Mouse (Mus musculus) cortical plate, adult 2 months (tissue): ENCODE data around the gene Pkig. TPM values are rescaled to one million over a fixed set of nuclear protein-coding genes. Genes with fewer than 3 reads are reported as not detected.
A peak's percentile ranks its signal among the peaks of the same experiment; 100 is the strongest.

Source experiments
- H3K27ac ChIP-seq: fragments of 200-500 bp; 2 replicates; pipeline ENCODE4 v1.5.1; 2012; ENCODE audit warnings: low read length, control low read depth, inconsistent platforms; ENCODE audit not compliant: insufficient read depth
- H3K4me1 ChIP-seq: fragments of 200-500 bp; 2 replicates; pipeline ENCODE4 v1.6.1; 2011; ENCODE audit warnings: low read length; ENCODE audit not compliant: control insufficient read depth, insufficient read depth
- H3K4me3 ChIP-seq: fragments of 200-500 bp; 2 replicates; pipeline ENCODE4 v1.5.1; 2011; ENCODE audit warnings: mild to moderate bottlenecking, low read length, control low read depth; ENCODE audit not compliant: insufficient read depth
- CTCF ChIP-seq: fragments of 200-500 bp; IDR thresholded peaks from 2 replicates; pipeline ENCODE4 v1.5.1; 2011; ENCODE audit warnings: mild to moderate bottlenecking, control low read depth, low read length; ENCODE audit not compliant: insufficient read depth; ENCODE audit errors: extremely low read depth
- POLR2A ChIP-seq: fragments of 200-500 bp; IDR thresholded peaks from 2 replicates; pipeline ENCODE4 v1.6.1; 2011; ENCODE audit warnings: mild to moderate bottlenecking, low read length, control low read depth; ENCODE audit not compliant: insufficient read depth; ENCODE audit errors: extremely low read depth
- polyA plus RNA-seq: library from polyadenylated mRNA; depleted of rRNA; stranded (reverse); fragments of >200 nt; gene quantifications from 2 replicates; pipeline ENCODE4 v1.2.3, GENCODE M21; 2012; rRNA removed

Gene Pkig
- polyA plus RNA-seq = 143 and 146 TPM in 2 replicates

GRCm38 (mm10) chr2:163657975-163658886 lies at the start of gene Pkig:
Gene Pkig (plus strand): TSS chr2:163658386.
- H3K27ac ChIP-seq = peak within 1 kb of the TSS; percentile 77
- TF ChIP-seq CTCF (no peak), POLR2A (0 out of 2 replicates have a peak, but pooled peaks have one; percentile 6)

GRCm38 (mm10) chr2:163609281-163609975 lies 48.8 kb upstream of the Pkig start:
- Histone ChIP-seq H3K4me3 (no peak overlapping the region), H3K4me1 (peaks cover 2% of the 10 kb centered on the region; the same call in 1 of the 2 replicates), H3K27ac (no peak overlapping the region)
- TF ChIP-seq CTCF (no peak), POLR2A (no peak)

More at GRCm38 (mm10) chr2:163657975-163658886, at the start of gene Pkig:
- H3K4me1 ChIP-seq = peaks cover 12% of the 10 kb centered on the region
- H3K4me3 ChIP-seq = peak within 1 kb of the TSS; percentile 68

- H3K4me1 ChIP-seq = peaks cover 2% of the 10 kb centered on the region; the same call in 1 of the 2 replicates
- TF ChIP-seq POLR2A (no peak), CTCF (no peak)
- H3K4me3 ChIP-seq = no peak overlapping the region
- H3K27ac ChIP-seq = no peak overlapping the region
These were observed 47.0 kb upstream of the Pkig start for GRCm38 (mm10) chr2:163611176-163611575.

- TF ChIP-seq POLR2A (no peak), CTCF (no peak)
- Histone ChIP-seq H3K4me3 (no peak overlapping the region), H3K27ac (no peak overlapping the region), H3K4me1 (peaks cover 2% of the 10 kb centered on the region; the same call in 1 of the 2 replicates)
These were observed 45.0 kb upstream of the Pkig start for GRCm38 (mm10) chr2:163613206-163613605.

DNA sequence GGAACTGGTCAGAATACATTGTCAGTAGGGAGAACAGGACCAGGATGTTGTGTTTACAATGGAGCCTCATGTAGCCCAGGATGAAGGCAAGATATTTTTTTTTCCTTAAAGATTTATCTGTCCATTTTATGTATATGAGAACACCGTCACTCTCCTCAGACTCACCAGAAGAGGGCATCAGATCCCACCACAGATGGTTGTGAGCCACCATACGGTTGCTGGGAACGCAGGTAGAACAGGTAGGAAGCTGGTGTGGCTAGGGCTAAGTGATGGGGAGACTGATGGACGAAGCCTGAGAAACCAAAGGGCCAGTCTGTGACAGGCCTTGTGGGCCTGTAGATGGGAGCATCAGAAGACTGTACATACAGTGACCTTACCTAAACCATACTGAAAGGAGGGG lies 44.2 kb upstream of the Pkig start:
- Histone ChIP-seq H3K4me3 (no peak overlapping the region), H3K4me1 (no peaks in the 10 kb centered on the region), H3K27ac (no peak overlapping the region)
- no peak for TF ChIP-seq CTCF
- TF ChIP-seq POLR2A = no peak

DNA sequence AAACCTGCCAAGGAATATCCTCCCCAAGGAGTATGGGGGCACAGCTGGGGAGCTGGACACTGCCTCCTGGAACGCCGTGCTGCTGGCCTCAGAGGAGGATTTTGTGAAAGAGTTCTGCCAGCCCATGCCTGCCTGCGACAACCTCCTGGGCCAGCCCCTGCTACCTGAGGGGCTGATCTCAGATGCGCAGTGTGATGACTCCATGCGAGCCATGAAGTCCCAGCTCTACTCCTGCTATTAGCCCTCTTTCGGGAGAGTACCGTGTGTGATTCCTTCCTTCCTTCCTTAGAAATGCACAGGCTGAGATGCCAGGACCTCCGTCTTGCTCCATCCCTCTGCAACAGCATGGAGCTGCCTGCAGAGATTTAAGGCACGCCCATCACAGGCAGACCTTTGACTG lies 42.8 kb upstream of the Pkig start:
- Histone ChIP-seq H3K4me3 (no peak overlapping the region), H3K4me1 (no peaks in the 10 kb centered on the region), H3K27ac (no peak overlapping the region)
- TF ChIP-seq CTCF = no peak
- no peak for TF ChIP-seq POLR2A

GRCm38 (mm10) chr2:163615906-163616651 lies 42.1 kb upstream of the Pkig start:
- no peak overlapping the region for H3K27ac ChIP-seq
- no peaks in the 10 kb centered on the region for H3K4me1 ChIP-seq
- no peak overlapping the region for H3K4me3 ChIP-seq
- TF ChIP-seq POLR2A = no peak
- no peak for TF ChIP-seq CTCF

DNA sequence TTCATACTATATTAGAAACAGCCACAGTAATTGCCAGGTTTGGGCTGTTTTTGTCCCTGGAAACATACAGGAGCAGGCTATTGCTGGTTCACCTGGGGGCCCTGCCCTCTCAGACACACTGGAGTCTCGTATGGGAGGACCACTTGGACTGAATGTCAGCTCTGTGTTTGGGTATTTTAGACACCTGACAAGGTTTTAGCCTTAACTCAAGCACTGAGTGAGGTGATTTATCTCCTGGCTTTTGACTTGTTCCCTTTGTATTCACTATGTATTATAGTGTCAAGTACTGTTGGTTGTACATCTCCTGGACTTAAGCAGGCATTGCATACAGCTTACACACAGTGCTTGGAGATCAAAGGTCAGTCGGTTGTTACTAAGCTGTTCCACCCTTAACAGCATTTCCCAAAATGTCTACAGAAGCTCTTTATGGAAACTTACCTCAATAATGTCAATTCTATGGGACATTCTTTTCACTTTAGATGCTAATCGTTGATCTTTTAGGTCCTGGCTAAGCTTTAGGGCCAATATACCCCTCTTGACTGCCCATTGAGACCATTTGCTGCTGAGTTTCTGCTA lies 41.4 kb upstream of the Pkig start:
- H3K4me3 ChIP-seq = no peak overlapping the region
- no peak for TF ChIP-seq POLR2A
- TF ChIP-seq CTCF = no peak
- H3K4me1 ChIP-seq = no peaks in the 10 kb centered on the region
- no peak overlapping the region for H3K27ac ChIP-seq

DNA sequence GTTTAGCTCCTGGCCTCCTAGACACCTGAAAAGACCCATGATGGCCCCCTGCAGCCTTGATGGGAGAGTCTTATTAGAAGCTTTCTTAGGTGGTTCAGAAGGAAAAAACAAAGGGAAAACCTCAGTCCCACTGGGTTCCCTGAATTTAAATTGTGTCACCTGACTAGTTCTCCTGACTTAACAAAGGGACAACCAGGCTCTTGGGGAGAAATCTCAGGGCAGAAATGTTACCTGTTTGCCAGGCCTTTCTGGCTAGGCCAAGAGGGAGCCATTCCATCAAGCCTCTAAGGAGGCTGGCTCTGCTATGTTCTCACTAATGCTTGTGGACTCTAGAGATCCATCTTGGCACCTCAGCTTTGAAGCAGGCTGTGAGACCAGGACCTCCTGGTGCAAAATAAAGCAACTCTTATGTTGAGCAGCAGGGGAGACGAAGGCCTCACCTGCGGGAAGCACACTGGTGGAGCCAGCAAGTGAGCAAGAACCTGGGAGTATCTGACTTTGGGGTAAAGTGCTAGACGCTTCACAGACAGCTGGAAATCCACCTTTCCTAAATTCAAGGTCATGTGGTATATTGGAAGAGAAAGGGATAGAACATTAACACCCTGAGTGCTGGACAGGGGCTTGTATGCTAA lies 40.8 kb upstream of the Pkig start:
- no peak for TF ChIP-seq CTCF
- TF ChIP-seq POLR2A = no peak
- H3K4me1 ChIP-seq = no peaks in the 10 kb centered on the region
- H3K27ac ChIP-seq = no peak overlapping the region
- H3K4me3 ChIP-seq = no peak overlapping the region
